ENCODE assay signal across 8 mouse cellular contexts in the genomic region with DNA sequence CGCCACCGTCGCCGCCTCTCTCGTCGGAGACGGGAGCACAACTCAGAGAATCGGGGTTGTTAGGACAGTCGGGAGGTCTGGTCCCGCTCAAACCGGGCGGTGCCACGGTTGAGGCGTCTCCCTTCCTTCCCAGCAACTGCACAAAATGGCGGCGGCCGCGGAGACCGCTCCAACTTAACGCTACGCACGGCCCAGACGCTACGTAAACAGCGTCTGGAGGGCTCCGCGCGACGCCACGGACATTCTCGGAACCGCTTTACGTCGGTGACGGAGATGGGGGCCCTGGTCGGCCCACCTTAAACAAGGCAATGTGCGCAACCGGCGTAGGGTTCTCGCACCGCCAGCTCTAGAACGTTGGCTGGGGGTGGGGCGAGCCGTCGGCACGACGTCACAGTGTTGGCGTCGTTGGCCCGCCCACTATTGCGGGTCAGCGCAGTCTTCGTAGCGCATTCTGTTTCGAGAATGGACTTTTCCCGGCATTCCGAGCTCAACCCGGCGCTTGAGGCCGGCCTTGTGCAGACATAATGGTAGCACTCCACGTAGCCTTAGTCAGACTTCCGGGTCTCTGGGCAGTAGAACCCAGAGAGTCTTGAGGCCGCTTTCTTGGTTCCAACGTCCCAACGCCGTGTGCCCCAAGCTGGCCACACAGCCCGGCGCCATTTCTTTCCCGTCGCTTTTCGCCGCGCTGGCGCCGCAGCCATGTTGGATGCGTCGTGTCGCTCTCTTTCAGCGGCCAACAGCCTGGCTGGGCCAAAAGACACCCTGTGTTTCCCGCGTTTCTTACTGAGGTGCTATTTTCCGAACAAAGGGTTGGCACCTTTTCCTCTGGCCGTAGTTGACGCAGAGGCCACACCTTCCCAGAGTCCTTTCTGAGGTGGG. TPM values are rescaled to one million over a fixed set of nuclear protein-coding genes. Genes with fewer than 3 reads are reported as not detected.
DNase-seq lines count a peak whose midpoint lies in the region; ATAC-seq and TF ChIP-seq lines count a peak whose summit lies in the region.

Gene Ddx17 (minus strand): TSS at position 332 of the 879 bp plus-strand sequence.

- H3K9ac ChIP-seq in hindbrain, embryonic 14.5 days: peak within 1 kb of the TSS; percentile 92

- peaks cover 23% of the 10 kb centered on the region for H3K4me1 ChIP-seq in hindbrain, embryonic 14.5 days (replicated peaks; ENCODE audit: control insufficient read depth, insufficient read depth, low read length)

- H3K36me3 ChIP-seq in hindbrain, embryonic 14.5 days (replicated peaks; ENCODE audit: control insufficient read depth, insufficient read depth): peaks cover 29% of the 10 kb centered on the region

- H3K4me2 ChIP-seq in hindbrain, embryonic 14.5 days (replicated peaks): peak within 1 kb of the TSS; percentile 92

- DNase-seq in Patski (ENCODE audit: low read depth, low spot score): peak; percentile 90
- peak; percentile 99 to 100 for DNase-seq in cerebellum, postnatal 14 days
- peak; percentile 99 for DNase-seq in frontal cortex, postnatal 25 days (ENCODE audit: low spot score in 2 of 2)
- peak; percentile 100 for DNase-seq in hindbrain, embryonic 14.5 days (ENCODE audit: low spot score)
- DNase-seq in layer of hippocampus, postnatal 36 days: peak; percentile 99
- DNase-seq in lung, postnatal 36 days: peak; percentile 98
- peak; percentile 98 for DNase-seq in retina, postnatal 1 day
- peak; percentile 97 to 98 for DNase-seq in urinary bladder, adult 18-20 months (ENCODE audit: low spot score in 2 of 2)

- POLR2A ChIA-PET in Patski (lab: Charles Lee): interaction anchor here (0.8 kb wide), 1 partner anchor 15 kb away, joined by 3 read pairs; no protein-coding TSS in a partner anchor

- peak within 1 kb of the TSS; percentile 99 for H3K27ac ChIP-seq in hindbrain, embryonic 14.5 days

- CTCF ChIA-PET in Patski (lab: Charles Lee): interaction anchor here (0.8 to 1.4 kb wide), 2 partner anchors 12 to 17 kb away, joined by 3 to 4 read pairs; no protein-coding TSS in a partner anchor

- H3K27me3 ChIP-seq in Patski: no peaks in the 10 kb centered on the region
- H3K27me3 ChIP-seq in hindbrain, embryonic 14.5 days (ENCODE audit: control insufficient read depth, insufficient read depth, low read length): no peaks in the 10 kb centered on the region

- no peak for TF ChIP-seq CTCF in Patski (IDR thresholded peaks at IDR 0.05)

- 2% methylated on average over 79 of the region's 84 CpGs for WGBS in hindbrain, embryonic 14.5 days

- H3K9me3 ChIP-seq in hindbrain, embryonic 14.5 days (ENCODE audit: control insufficient read depth, low read length): no peaks in the 10 kb centered on the region

- peak within 1 kb of the TSS; percentile 59 for H3K4me3 ChIP-seq in hindbrain, embryonic 14.5 days (replicated peaks; ENCODE audit: low read length)

- peak; percentile 61 for ATAC-seq in Patski
- peak; percentile 98 for ATAC-seq in hindbrain, embryonic 14.5 days (ENCODE audit: low FRiP score)

- in situ Hi-C loops in Patski (cut with MboI; ENCODE audit: low pct_unique_long_range_greater_than_20kb): no loop called here

RNA-seq across cellular contexts. Expression of gene Ddx17, which starts in this region (rescaled TPM):
- 326 TPM for polyA plus RNA-seq in Patski (2021)
- polyA plus RNA-seq in hindbrain, embryonic 14.5 days (2014; fragmentation: Nextera tagmentation; extraction: Ambion mirVana): 87.3 and 92.4 TPM in 2 replicates
- 100 to 1,000 TPM; 311 to 331 TPM for total RNA-seq in layer of hippocampus, postnatal 36 days (2021)

Comparison
In these comparisons a context has a peak if more than half of its experiments do, and no peak if none do; other contexts are left out.
1. Peak in every context shown above with its lines: DNase-seq, ATAC-seq, H3K4me3 ChIP-seq and H3K27ac ChIP-seq.